Mouse (Mus musculus): ENCODE results near the gene Efna5. TPM values are rescaled to one million over a fixed set of nuclear protein-coding genes. Genes with fewer than 3 reads are reported as not detected.

The Efna5 gene
- polyA plus RNA-seq, 1 experiment from 2014 or later: 56.7 TPM

- no peak overlapping the region for H3K9ac ChIP-seq (ENCODE audit: low read depth, low read length)
- no peaks in the 10 kb centered on the region for H3K36me3 ChIP-seq (ENCODE audit: control insufficient read depth, insufficient read depth, low read length)
- H3K27me3 ChIP-seq (ENCODE audit: control insufficient read depth, insufficient read depth, low read length): no peaks in the 10 kb centered on the region
- no peak overlapping the region for H3K27ac ChIP-seq (ENCODE audit: low read depth, low read length)
- DNase-seq (ENCODE audit: low spot score): no peak
- H3K9me3 ChIP-seq (ENCODE audit: control insufficient read depth, low read length): no peaks in the 10 kb centered on the region
- ATAC-seq (ENCODE audit: low FRiP score): no peak
- no peak overlapping the region for H3K4me2 ChIP-seq (replicated peaks; ENCODE audit: low read depth, low read length)
- 89% methylated on average over 10 of the region's 10 CpGs for WGBS
- H3K4me1 ChIP-seq (replicated peaks; ENCODE audit: control insufficient read depth, insufficient read depth, low read length): no peaks in the 10 kb centered on the region
- H3K4me3 ChIP-seq (ENCODE audit: low read depth, low read length): no peak overlapping the region
Observed at GRCm38 (mm10) chr17:62816879-62817278, 64.2 kb downstream of the Efna5 start.

DNA sequence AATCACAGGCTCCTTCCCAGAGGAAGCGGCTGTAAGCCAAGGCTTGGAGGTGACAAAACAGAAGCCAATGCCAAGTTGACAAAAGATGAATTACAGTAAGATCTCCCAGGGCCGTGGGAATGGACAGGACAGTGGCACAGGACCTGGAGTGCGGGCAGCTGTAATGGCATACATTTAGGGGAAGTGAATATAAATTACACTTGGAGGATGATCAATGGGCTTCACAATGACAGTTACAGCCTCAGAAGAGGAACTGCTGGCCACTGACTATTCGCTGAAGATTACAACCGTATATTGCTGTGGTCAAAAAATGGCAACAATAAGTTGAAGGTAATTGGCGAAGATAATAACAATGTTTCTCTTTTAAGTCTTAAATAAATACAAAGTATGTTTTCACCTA, 67.7 kb downstream of the Efna5 start:
- no peak overlapping the region for H3K4me3 ChIP-seq (ENCODE audit: low read depth, low read length)
- no peaks in the 10 kb centered on the region for H3K4me1 ChIP-seq (replicated peaks; ENCODE audit: control insufficient read depth, insufficient read depth, low read length)
- H3K4me2 ChIP-seq (replicated peaks; ENCODE audit: low read depth, low read length): no peak overlapping the region
- 86% methylated on average over 6 of the region's 6 CpGs for WGBS
- H3K36me3 ChIP-seq (ENCODE audit: control insufficient read depth, insufficient read depth, low read length): no peaks in the 10 kb centered on the region
- H3K9me3 ChIP-seq (ENCODE audit: control insufficient read depth, low read length): no peaks in the 10 kb centered on the region
- H3K9ac ChIP-seq (ENCODE audit: low read depth, low read length): no peak overlapping the region
- H3K27me3 ChIP-seq (ENCODE audit: control insufficient read depth, insufficient read depth, low read length): no peaks in the 10 kb centered on the region
- ATAC-seq (ENCODE audit: low FRiP score): no peak
- no peak for DNase-seq (ENCODE audit: low spot score)
- H3K27ac ChIP-seq (ENCODE audit: low read depth, low read length): no peak overlapping the region

- DNase-seq (ENCODE audit: low spot score) (no peak), ATAC-seq (ENCODE audit: low FRiP score) (no peak)
- H3K9ac ChIP-seq (ENCODE audit: low read depth, low read length): no peak overlapping the region
- H3K4me1 ChIP-seq (replicated peaks; ENCODE audit: control insufficient read depth, insufficient read depth, low read length): no peaks in the 10 kb centered on the region
- H3K9me3 ChIP-seq (ENCODE audit: control insufficient read depth, low read length): no peaks in the 10 kb centered on the region
- H3K27ac ChIP-seq (ENCODE audit: low read depth, low read length): no peak overlapping the region
- 92% methylated on average over 4 of the region's 4 CpGs for WGBS
- no peaks in the 10 kb centered on the region for H3K27me3 ChIP-seq (ENCODE audit: control insufficient read depth, insufficient read depth, low read length)
- H3K36me3 ChIP-seq (ENCODE audit: control insufficient read depth, insufficient read depth, low read length): no peaks in the 10 kb centered on the region
- H3K4me2 ChIP-seq (replicated peaks; ENCODE audit: low read depth, low read length): no peak overlapping the region
- H3K4me3 ChIP-seq (ENCODE audit: low read depth, low read length): no peak overlapping the region
Observed at GRCm38 (mm10) chr17:62807891-62808290, 73.2 kb downstream of the Efna5 start.

DNA sequence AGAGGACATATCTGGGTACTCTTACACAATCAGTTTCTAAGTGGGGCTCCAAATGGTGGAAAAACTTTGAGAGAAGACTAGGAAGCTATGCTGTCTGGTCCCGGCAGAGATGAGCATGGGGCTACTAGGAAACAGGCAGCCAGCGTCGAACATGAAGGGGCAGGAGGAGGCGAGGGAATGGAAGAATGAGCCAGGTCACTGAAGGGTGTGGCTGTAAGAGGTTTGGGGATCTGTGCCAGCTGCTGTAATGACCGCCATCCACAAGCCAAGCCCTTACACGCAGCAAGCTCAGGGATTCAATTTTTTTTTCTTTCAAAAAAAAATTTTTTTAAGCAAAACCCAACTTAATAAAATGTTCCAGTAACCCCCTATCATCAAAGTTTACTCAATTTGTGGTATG, 74.5 kb downstream of the Efna5 start:
- Histone ChIP-seq H3K9ac (ENCODE audit: low read depth, low read length) (no peak overlapping the region), H3K9me3 (ENCODE audit: control insufficient read depth, low read length) (no peaks in the 10 kb centered on the region), H3K27ac (ENCODE audit: low read depth, low read length) (no peak overlapping the region), H3K27me3 (ENCODE audit: control insufficient read depth, insufficient read depth, low read length) (no peaks in the 10 kb centered on the region), H3K4me2 (replicated peaks; ENCODE audit: low read depth, low read length) (no peak overlapping the region), H3K4me1 (replicated peaks; ENCODE audit: control insufficient read depth, insufficient read depth, low read length) (no peaks in the 10 kb centered on the region), H3K36me3 (ENCODE audit: control insufficient read depth, insufficient read depth, low read length) (no peaks in the 10 kb centered on the region), H3K4me3 (ENCODE audit: low read depth, low read length) (no peak overlapping the region)
- 92% methylated on average over 6 of the region's 6 CpGs for WGBS
- ATAC-seq (ENCODE audit: low FRiP score) (no peak), DNase-seq (ENCODE audit: low spot score) (no peak)

GRCm38 (mm10) chr17:62802748-62803147, 78.4 kb downstream of the Efna5 start:
- H3K9ac ChIP-seq (ENCODE audit: low read depth, low read length): no peak overlapping the region
- H3K4me1 ChIP-seq (replicated peaks; ENCODE audit: control insufficient read depth, insufficient read depth, low read length): no peaks in the 10 kb centered on the region
- no peak overlapping the region for H3K4me2 ChIP-seq (replicated peaks; ENCODE audit: low read depth, low read length)
- 86% methylated on average over 6 of the region's 6 CpGs for WGBS
- ATAC-seq (ENCODE audit: low FRiP score) (no peak), DNase-seq (ENCODE audit: low spot score) (no peak)
- no peaks in the 10 kb centered on the region for H3K9me3 ChIP-seq (ENCODE audit: control insufficient read depth, low read length)
- no peaks in the 10 kb centered on the region for H3K27me3 ChIP-seq (ENCODE audit: control insufficient read depth, insufficient read depth, low read length)
- no peak overlapping the region for H3K27ac ChIP-seq (ENCODE audit: low read depth, low read length)
- no peaks in the 10 kb centered on the region for H3K36me3 ChIP-seq (ENCODE audit: control insufficient read depth, insufficient read depth, low read length)
- H3K4me3 ChIP-seq (ENCODE audit: low read depth, low read length): no peak overlapping the region

DNA sequence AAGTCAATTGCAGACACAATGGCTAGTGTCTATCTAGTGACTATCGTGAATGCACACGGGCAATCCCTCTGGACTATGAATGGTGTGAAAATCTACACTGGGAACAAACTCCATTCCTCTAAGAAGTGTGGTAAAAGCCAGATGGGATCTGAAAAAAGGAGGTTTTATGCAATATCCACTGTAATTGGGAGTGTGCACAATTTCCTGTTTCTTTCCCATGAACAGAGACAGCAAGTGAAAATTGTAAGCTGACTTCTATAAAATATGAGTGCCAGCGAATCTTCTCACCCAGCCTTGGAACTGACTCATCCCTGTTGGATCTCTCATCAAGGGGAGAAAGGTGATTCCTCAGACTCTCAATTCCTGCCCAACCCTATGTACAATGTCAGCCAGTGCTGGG, 83.8 kb downstream of the Efna5 start:
- Histone ChIP-seq H3K4me1 (replicated peaks; ENCODE audit: control insufficient read depth, insufficient read depth, low read length) (no peaks in the 10 kb centered on the region), H3K27me3 (ENCODE audit: control insufficient read depth, insufficient read depth, low read length) (no peaks in the 10 kb centered on the region), H3K27ac (ENCODE audit: low read depth, low read length) (no peak overlapping the region), H3K9ac (ENCODE audit: low read depth, low read length) (no peak overlapping the region), H3K4me2 (replicated peaks; ENCODE audit: low read depth, low read length) (no peak overlapping the region), H3K9me3 (ENCODE audit: control insufficient read depth, low read length) (no peaks in the 10 kb centered on the region), H3K36me3 (ENCODE audit: control insufficient read depth, insufficient read depth, low read length) (no peaks in the 10 kb centered on the region), H3K4me3 (ENCODE audit: low read depth, low read length) (no peak overlapping the region)
- WGBS: 92% methylated on average over 3 of the region's 3 CpGs
- ATAC-seq (ENCODE audit: low FRiP score): no peak
- DNase-seq (ENCODE audit: low spot score): no peak

DNA sequence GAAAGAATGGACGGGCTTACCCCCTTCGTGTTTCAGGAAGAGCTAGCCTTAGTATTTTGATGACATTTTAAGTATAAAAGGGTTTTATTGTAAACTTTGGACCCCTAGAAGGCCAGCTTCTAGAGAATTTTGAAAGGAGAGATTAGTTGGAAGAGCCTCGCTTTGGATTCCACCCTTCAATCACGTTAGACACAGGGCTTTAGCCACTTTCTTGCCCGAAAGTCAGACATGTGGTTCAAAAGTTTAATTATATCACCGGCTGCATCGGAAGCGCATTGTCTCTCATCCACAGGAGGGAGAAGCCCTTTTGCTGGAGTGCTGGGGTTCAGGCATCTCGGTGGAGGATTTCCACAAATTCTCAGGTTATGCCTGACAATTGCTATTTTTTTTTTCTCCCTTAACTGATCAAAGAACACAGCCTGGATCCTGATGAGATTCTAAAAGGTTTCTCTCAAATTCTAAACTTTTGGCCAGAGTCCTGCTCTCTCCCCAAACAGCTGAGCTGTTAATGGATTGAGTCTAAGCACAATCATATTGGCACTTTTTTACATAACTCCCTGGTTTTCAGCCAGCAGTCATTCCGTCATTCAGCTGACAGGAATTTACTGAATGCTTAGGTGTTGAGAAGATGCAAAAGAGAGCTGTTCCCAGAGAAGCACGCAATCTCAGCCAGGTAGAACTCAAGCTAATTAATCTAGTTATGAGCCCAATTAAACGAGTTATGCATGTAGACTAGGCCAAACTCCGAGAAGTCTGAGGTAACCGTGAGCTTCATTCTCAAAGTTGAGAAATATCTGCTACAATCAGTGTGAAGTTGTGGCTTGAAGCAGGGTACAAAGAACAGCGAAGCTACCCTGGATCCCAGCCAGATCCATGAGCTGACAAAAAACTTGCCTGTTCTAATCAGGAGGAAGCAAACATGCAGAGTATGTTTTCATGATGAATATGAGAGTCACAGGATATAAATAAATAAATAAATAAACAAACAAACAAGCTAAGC, 91.5 kb downstream of the Efna5 start:
- ATAC-seq (ENCODE audit: low FRiP score): no peak

GRCm38 (mm10) chr17:62788783-62789182, 92.3 kb downstream of the Efna5 start:
- no peaks in the 10 kb centered on the region for H3K36me3 ChIP-seq (ENCODE audit: control insufficient read depth, insufficient read depth, low read length)
- no peak overlapping the region for H3K4me3 ChIP-seq (ENCODE audit: low read depth, low read length)
- ATAC-seq (ENCODE audit: low FRiP score) (no peak), DNase-seq (ENCODE audit: low spot score) (no peak)
- no peaks in the 10 kb centered on the region for H3K4me1 ChIP-seq (replicated peaks; ENCODE audit: control insufficient read depth, insufficient read depth, low read length)
- no peak overlapping the region for H3K27ac ChIP-seq (ENCODE audit: low read depth, low read length)
- H3K9ac ChIP-seq (ENCODE audit: low read depth, low read length): no peak overlapping the region
- no peaks in the 10 kb centered on the region for H3K9me3 ChIP-seq (ENCODE audit: control insufficient read depth, low read length)
- WGBS: 49% methylated on average over 6 of the region's 6 CpGs
- no peaks in the 10 kb centered on the region for H3K27me3 ChIP-seq (ENCODE audit: control insufficient read depth, insufficient read depth, low read length)
- H3K4me2 ChIP-seq (replicated peaks; ENCODE audit: low read depth, low read length): no peak overlapping the region

More for the DNA sequence above, 91.5 kb downstream of the Efna5 start:
- H3K36me3 ChIP-seq (ENCODE audit: control insufficient read depth, insufficient read depth, low read length): no peaks in the 10 kb centered on the region
- WGBS: 38% methylated on average over 15 of the region's 15 CpGs
- H3K4me3 ChIP-seq (ENCODE audit: low read depth, low read length): no peak overlapping the region
- H3K9me3 ChIP-seq (ENCODE audit: control insufficient read depth, low read length): no peaks in the 10 kb centered on the region
- no peak overlapping the region for H3K27ac ChIP-seq (ENCODE audit: low read depth, low read length)
- H3K4me1 ChIP-seq (replicated peaks; ENCODE audit: control insufficient read depth, insufficient read depth, low read length): no peaks in the 10 kb centered on the region
- H3K9ac ChIP-seq (ENCODE audit: low read depth, low read length): no peak overlapping the region
- no peak overlapping the region for H3K4me2 ChIP-seq (replicated peaks; ENCODE audit: low read depth, low read length)
- H3K27me3 ChIP-seq (ENCODE audit: control insufficient read depth, insufficient read depth, low read length): no peaks in the 10 kb centered on the region
- DNase-seq (ENCODE audit: low spot score): no peak

- no peak for ATAC-seq (ENCODE audit: low FRiP score)
- no peaks in the 10 kb centered on the region for H3K36me3 ChIP-seq (ENCODE audit: control insufficient read depth, insufficient read depth, low read length)
- no peak overlapping the region for H3K27ac ChIP-seq (ENCODE audit: low read depth, low read length)
- H3K9ac ChIP-seq (ENCODE audit: low read depth, low read length): no peak overlapping the region
- H3K9me3 ChIP-seq (ENCODE audit: control insufficient read depth, low read length): no peaks in the 10 kb centered on the region
- no peak overlapping the region for H3K4me2 ChIP-seq (replicated peaks; ENCODE audit: low read depth, low read length)
- DNase-seq (ENCODE audit: low spot score): no peak
- no peaks in the 10 kb centered on the region for H3K27me3 ChIP-seq (ENCODE audit: control insufficient read depth, insufficient read depth, low read length)
- H3K4me1 ChIP-seq (replicated peaks; ENCODE audit: control insufficient read depth, insufficient read depth, low read length): no peaks in the 10 kb centered on the region
- 61% methylated on average over 3 of the region's 3 CpGs for WGBS
- no peak overlapping the region for H3K4me3 ChIP-seq (ENCODE audit: low read depth, low read length)
Observed at GRCm38 (mm10) chr17:62787855-62788254, 93.3 kb downstream of the Efna5 start.

Measured in hindbrain, embryonic 11.5 days (tissue).